Mouse (Mus musculus) liver, adult 2 months (tissue): ENCODE data around the gene Runx1. TPM values are rescaled to one million over a fixed set of nuclear protein-coding genes. Genes with fewer than 3 reads are reported as not detected.

ENCODE experiments used
- DNase-seq: peaks from one replicate; pipeline ENCODE4 v3.0.0-alpha.2; 2011; ENCODE audit warnings: low read depth, low spot score; ENCODE audit errors: extremely low read depth
- H3K27ac ChIP-seq: fragments of 200-500 bp; replicated peaks from 2 replicates; pipeline ENCODE4 v1.5.1; 2012; ENCODE audit warnings: low read depth, mild to moderate bottlenecking, control low read depth, inconsistent platforms, low read length; ENCODE audit not compliant: insufficient read depth
- H3K27me3 ChIP-seq: fragments of 200-500 bp; 2 replicates; pipeline ENCODE4 v1.6.1; 2012; ENCODE audit warnings: mild to moderate bottlenecking, moderate library complexity, low read length, inconsistent platforms; ENCODE audit not compliant: control insufficient read depth, insufficient read depth
- H3K36me3 ChIP-seq: fragments of 200-500 bp; 2 replicates; pipeline ENCODE4 v1.6.1; 2012; ENCODE audit warnings: low read length, inconsistent platforms; ENCODE audit not compliant: control insufficient read depth, insufficient read depth
- H3K4me1 ChIP-seq: fragments of 200-500 bp; 2 replicates; pipeline ENCODE4 v1.6.1; 2011; ENCODE audit warnings: low read length; ENCODE audit not compliant: control insufficient read depth, insufficient read depth
- H3K4me3 ChIP-seq: fragments of 200-500 bp; 2 replicates; pipeline ENCODE4 v1.5.1; 2011; ENCODE audit warnings: low read depth, mild to moderate bottlenecking, control low read depth, low read length, moderate library complexity; ENCODE audit not compliant: insufficient read depth
- H3K79me2 ChIP-seq: fragments of 200-500 bp; 2 replicates; pipeline ENCODE4 v1.6.1; 2012; ENCODE audit warnings: inconsistent platforms, mild to moderate bottlenecking, low read length, moderate library complexity; ENCODE audit not compliant: control insufficient read depth, insufficient read depth
- H3K9ac ChIP-seq: fragments of 200-500 bp; 2 replicates; pipeline ENCODE4 v1.6.1; 2012; ENCODE audit warnings: low read depth, mild to moderate bottlenecking, control low read depth, inconsistent platforms, low read length
- CTCF ChIP-seq: fragments of 200-500 bp; IDR thresholded peaks from 2 replicates; pipeline ENCODE4 v1.5.1; 2011; ENCODE audit warnings: low read depth, low read length, control low read depth
- POLR2A ChIP-seq: fragments of 200-500 bp; IDR thresholded peaks from 2 replicates; pipeline ENCODE4 v1.6.1; 2011; ENCODE audit warnings: low read length, control low read depth; ENCODE audit not compliant: insufficient read depth; ENCODE audit errors: extremely low read depth
- WGBS: fragments of 180-500 bp; shearing (Covaris S2); methylation state at CpG from one replicate; pipeline ENCODE4 v1.1.7; 2018; 5-methylcytosine and 5-hydroxymethylcytosine counted together
- polyA plus RNA-seq: library from polyadenylated mRNA; depleted of rRNA; stranded (reverse); fragments of >200 nt; gene quantifications from 2 replicates; pipeline ENCODE4 v1.2.3, GENCODE M21; 2012
- total RNA-seq: library from RNA; depleted of rRNA; stranded (reverse); fragments of >200 nt; gene quantifications from 2 replicates; pipeline ENCODE4 v1.2.3, GENCODE M21; 2014

Runx1 gene
- total and polyA plus RNA-seq, 2 experiments, result 0.55 to 0.74 TPM

- H3K79me2 ChIP-seq, result no peaks in the 10 kb centered on the region
- H3K4me3 ChIP-seq, result no peak overlapping the region
- H3K36me3 ChIP-seq, result no peaks in the 10 kb centered on the region
- TF ChIP-seq POLR2A (no peak), CTCF (no peak)
- H3K4me1 ChIP-seq, result no peaks in the 10 kb centered on the region
- H3K9ac ChIP-seq, result no peak overlapping the region
- DNase-seq, result no peak
- H3K27me3 ChIP-seq, result no peaks in the 10 kb centered on the region
- H3K27ac ChIP-seq, result no peak overlapping the region
- 63% methylated on average over 11 of the region's 11 CpGs for WGBS
These were observed 260.7 kb downstream of the Runx1 start for GRCm38 (mm10) chr16:92565291-92565690.

GRCm38 (mm10) chr16:92555051-92555450 lies 270.9 kb downstream of the Runx1 start:
- Histone ChIP-seq H3K4me3 (no peak overlapping the region), H3K4me1 (no peaks in the 10 kb centered on the region), H3K36me3 (no peaks in the 10 kb centered on the region), H3K27me3 (peaks cover 4% of the 10 kb centered on the region; the same call in 1 of the 2 replicates), H3K27ac (no peak overlapping the region), H3K9ac (no peak overlapping the region), H3K79me2 (no peaks in the 10 kb centered on the region)
- no peak for DNase-seq
- no peak for TF ChIP-seq POLR2A
- TF ChIP-seq CTCF, result no peak
- WGBS, result 56% methylated on average over 1 of the region's 1 CpGs

GRCm38 (mm10) chr16:92552858-92553257 lies 273.1 kb downstream of the Runx1 start:
- no peak overlapping the region for H3K27ac ChIP-seq
- no peak overlapping the region for H3K9ac ChIP-seq
- no peak for TF ChIP-seq CTCF
- TF ChIP-seq POLR2A, result no peak
- no peaks in the 10 kb centered on the region for H3K79me2 ChIP-seq
- peaks cover 4% of the 10 kb centered on the region; the same call in 1 of the 2 replicates for H3K27me3 ChIP-seq
- H3K4me1 ChIP-seq, result no peaks in the 10 kb centered on the region
- WGBS, result 70% methylated on average over 11 of the region's 11 CpGs
- H3K36me3 ChIP-seq, result no peaks in the 10 kb centered on the region
- no peak overlapping the region for H3K4me3 ChIP-seq
- no peak for DNase-seq

DNA sequence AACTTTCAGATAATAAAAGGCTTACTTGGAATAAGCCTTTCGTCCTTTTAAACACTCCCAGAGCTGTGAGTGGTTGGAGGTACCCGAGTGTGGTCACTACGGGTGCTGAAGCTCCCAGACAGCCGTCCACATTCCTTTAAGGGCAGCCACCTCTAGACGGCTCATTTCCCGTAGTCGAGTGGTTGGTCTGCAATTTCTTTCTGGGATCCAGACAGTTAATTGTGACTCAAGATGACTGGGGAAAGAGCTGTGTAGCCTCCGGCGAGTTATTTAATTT lies 273.9 kb downstream of the Runx1 start:
- peaks cover 4% of the 10 kb centered on the region; the same call in 1 of the 2 replicates for H3K27me3 ChIP-seq
- TF ChIP-seq CTCF, result no peak
- no peak for TF ChIP-seq POLR2A
- H3K4me1 ChIP-seq, result no peaks in the 10 kb centered on the region
- H3K4me3 ChIP-seq, result no peak overlapping the region
- H3K79me2 ChIP-seq, result no peaks in the 10 kb centered on the region
- no peaks in the 10 kb centered on the region for H3K36me3 ChIP-seq
- no peak overlapping the region for H3K27ac ChIP-seq
- H3K9ac ChIP-seq, result no peak overlapping the region
- WGBS, result 80% methylated on average over 9 of the region's 9 CpGs
- DNase-seq, result no peak
